Mouse (Mus musculus) kidney, postnatal 10 days (tissue): ENCODE measurements at regions not wholly inside any gene's neighbourhood (a gene's known extent, or its start where the extent isn't known, plus 50 kb on each side); places are given as distances from the start of the nearest gene placed in this dataset.

Source experiments
- DNase-seq: peaks from one replicate; pipeline ENCODE4 v3.0.0; 2021; ENCODE audit warnings: mixed read lengths

- no peak for DNase-seq
These were observed 104.6 kb downstream of the Ube2e3 start for GRCm38 (mm10) chr2:78972288-78973117.

GRCm38 (mm10) chr2:78973811-78974210 is 105.9 kb downstream of the Ube2e3 start:
- DNase-seq, result no peak

DNA sequence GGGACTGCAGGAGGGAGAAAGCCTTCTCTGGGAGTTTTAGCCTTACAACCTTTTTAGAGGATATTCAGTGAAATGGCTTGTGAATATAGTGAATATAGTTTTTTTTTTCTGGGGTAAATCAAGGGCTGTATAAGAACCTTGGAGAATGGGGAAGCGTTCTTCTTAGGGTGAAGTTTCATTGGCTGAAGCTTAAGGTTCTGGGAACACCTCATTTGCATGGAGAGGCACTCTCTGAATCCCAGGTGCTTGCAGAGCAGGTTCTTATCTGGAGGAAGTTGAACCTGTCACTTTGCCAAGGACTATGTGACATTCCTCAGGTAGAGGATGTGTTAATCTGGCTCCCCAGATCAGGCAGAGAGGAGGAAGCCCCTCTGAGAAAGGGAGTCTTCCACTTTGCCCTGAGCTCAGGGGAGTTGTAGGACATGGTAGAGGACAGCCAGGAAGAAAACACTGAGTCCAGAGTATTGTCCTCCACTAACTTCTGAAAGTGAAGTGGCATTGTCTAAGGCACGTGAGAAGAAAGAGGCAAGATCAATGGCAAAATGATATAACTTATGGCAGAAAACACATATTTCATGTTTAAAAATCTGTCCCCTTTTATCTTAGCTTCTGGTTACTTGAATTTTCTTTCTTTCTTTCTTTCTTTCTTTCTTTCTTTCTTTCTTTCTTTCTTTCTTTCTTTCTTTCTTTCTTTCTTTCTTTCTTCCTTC is 106.9 kb downstream of the Ube2e3 start:
- no peak for DNase-seq

- DNase-seq, result no peak
These were observed 107.5 kb downstream of the Ube2e3 start for GRCm38 (mm10) chr2:78975393-78975774.

- no peak for DNase-seq
These were observed 108.2 kb downstream of the Ube2e3 start for GRCm38 (mm10) chr2:78976084-78976483.

DNA sequence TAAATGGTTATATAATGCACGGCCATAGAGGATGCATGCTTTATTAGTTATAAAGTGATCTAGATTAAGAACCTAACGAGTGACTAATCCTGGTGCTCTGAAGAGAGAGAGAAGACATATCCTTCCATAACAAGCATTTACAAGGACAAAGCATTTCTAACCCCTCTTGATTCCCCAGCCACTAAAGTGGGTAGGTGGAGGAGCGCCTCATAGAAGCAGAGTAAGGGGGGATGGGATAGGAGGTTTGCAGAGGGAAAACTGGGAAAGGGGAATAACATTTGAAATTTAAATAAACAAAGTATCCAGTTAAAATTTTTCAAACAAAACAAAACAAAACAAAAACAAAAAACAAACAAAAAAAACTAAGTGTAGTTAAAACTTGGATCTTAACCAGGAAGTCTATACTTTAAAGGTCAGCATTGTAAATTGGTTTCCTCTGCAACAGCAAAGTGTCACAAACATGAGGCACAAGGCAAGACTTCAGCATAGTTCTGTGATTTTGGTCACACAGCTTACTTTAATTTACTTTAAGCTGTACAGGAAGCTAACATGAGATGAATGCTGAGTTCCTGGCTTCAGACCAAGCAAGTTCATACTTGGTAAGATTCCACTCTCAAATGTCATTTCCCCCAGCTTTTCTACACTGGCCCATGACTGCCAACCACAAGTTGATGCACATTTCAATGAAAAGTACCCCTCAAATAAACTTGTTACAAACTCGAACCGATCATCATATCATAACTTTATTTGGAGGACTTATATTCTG is 109.9 kb downstream of the Ube2e3 start:
- DNase-seq, result peak; percentile 26

GRCm38 (mm10) chr2:78980019-78980418 is 112.1 kb downstream of the Ube2e3 start:
- no peak for DNase-seq

GRCm38 (mm10) chr2:78980661-78981229 is 112.8 kb downstream of the Ube2e3 start:
- DNase-seq, result no peak

GRCm38 (mm10) chr2:78983347-78983746 is 115.4 kb downstream of the Ube2e3 start:
- DNase-seq, result no peak

GRCm38 (mm10) chr2:78983944-78984498 is 116.1 kb downstream of the Ube2e3 start:
- no peak for DNase-seq

- DNase-seq, result no peak
These were observed 119.1 kb downstream of the Ube2e3 start for GRCm38 (mm10) chr2:78986984-78987383.

DNA sequence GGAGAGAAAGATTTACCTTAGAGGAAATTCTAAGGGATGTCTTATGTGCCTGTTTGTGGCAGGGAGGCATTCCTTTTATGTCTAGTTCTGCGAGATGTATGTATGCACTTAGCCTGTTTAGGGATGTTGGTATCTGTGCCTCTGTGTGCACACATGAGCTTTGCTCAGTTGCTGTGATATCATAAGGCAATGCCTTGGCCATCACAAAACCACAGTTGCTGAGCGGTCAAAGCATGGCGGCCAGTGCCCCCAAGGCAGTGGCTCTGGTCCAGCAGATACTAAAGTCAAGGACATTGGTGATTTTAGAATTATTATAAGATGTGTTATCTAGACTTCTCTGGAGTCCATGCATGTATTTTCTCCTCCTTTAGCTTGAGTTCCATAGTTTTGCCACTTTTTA is 119.5 kb downstream of the Ube2e3 start:
- DNase-seq, result no peak

- DNase-seq, result no peak
These were observed 120.3 kb downstream of the Ube2e3 start for GRCm38 (mm10) chr2:78988224-78988623.

GRCm38 (mm10) chr2:78994800-78995555 is 127.1 kb downstream of the Ube2e3 start:
- DNase-seq, result no peak

DNA sequence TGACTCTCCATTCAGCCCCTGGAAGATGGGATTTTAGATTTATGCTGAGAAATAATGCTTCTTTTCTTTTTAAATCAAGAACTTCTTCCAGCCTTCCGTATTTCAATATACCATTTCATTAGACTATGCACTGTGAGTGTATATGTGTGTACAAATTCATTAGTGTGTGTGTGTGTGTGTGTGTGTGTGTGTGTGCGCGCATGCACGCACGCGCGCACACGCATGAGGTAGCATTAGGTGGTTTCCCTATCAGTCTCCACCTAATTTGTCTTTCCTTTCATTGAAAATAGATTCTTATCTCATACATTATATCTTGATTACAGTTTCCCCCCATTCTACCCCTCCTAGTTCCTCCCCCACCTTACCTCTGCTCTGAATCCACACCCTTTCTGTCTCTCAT is 130.7 kb downstream of the Ube2e3 start:
- DNase-seq, result no peak

DNA sequence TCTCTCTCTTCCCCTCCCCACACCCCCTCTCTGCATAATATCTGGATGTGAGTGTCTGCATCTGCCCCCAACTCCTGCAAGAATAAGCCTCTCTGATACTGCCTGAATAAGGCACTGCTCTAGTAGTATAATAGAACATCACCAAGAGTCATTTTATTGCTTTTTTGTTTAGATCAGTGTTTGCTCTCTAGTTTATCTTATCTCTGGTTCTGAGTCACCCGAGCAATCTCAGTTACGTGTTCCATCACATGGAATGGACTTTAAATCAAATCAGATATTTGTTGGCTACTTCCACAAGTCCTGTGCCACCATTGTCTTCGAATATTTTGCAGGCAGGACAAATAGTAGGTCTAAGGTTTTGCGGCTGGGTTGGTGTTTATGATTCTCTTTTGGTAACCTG is 131.5 kb downstream of the Ube2e3 start:
- no peak for DNase-seq

- DNase-seq, result no peak
These were observed 136.9 kb downstream of the Ube2e3 start for GRCm38 (mm10) chr2:79004862-79005261.

DNA sequence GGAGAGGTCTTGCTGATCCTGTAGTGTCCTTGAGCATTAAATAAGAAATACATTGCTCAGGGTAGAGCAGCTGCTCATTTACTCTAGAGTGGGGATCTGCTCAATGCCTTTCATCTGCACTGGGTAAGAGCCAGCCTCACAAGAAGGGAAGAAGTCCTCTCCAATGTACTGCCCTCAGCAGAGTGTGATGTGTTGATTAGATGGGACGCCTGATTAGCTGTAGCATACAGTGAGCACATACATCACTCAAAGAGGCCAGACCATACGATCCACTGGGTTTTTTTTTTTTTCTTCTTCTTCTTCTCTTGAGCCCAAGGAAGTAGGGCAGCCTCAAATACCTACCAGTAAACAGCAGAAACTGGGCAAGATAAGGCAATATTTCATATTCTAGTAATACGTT is 140.7 kb downstream of the Ube2e3 start:
- no peak for DNase-seq

DNA sequence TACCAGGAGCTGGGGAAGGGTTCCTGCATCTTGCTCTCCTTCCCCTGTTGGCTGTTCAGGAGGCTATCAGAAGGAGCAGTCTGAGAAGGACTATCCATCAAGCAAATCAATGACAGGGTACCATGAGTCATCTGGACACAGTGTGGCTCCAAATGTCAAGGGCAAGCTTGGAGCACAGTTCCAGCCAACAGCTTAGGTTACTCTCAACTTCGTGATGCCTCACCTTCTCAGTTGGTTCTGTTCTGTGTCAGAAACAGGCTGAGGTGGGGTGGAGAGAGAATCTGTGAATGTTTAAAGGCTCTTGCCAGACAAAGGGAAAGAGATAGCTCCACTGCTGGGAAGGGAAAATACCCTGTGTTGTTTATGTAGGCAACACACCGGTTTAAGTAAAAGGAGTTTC is 141.9 kb downstream of the Ube2e3 start:
- DNase-seq, result no peak

DNA sequence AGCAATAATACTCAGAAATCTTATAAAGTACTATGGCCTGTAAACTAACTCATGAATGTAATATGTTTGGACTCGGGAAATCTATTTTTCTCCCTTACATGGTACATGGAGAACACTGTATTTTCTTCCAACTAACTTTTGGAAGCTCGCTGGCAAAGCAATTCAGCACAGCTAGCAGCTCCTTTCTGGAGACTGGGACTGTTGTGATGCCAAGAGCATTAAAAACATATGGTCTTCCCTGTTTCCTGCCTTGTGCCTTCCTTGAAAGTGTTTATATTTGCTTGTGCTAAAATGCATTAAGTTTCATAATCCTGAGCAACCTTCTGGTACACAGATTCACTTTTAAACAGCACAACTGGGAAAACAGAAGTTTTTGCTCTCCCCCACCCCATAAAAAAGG is 142.3 kb downstream of the Ube2e3 start:
- DNase-seq, result no peak

DNA sequence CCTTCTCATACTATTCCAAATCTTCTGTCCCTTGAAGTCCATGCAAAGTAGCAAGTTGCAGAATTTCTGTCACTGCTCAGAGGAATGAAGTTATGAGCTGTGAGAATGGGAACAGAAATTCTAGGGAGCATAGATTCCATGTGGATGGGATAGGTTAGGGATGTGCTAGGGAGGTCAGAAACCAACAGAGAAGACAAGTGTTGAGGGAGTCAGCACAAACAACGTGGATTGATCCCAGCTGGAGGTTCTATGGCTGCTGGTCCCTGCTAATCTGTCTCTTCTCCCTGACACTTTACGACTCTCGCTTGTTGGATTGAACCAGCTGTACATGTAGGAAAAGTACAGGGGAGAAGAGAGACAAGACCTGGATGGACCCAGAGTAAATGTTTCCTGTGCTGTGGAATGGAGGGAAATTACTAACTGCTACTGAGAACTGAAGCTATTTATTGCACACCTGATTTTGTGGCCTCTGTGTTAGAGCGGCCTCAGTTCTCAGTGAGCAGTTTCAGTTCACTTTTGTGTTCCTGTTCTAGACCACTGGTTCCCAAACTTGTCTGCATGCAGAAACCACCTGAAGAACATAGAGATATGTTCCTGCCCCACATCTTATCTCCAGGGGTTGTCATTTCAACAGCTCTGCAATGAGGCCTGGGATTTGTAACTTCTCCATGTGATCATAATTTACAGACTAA is 151.0 kb downstream of the Ube2e3 start:
- DNase-seq, result peak; percentile 33

- no peak for DNase-seq
These were observed 155.0 kb downstream of the Ube2e3 start for GRCm38 (mm10) chr2:79022954-79023353.
